Mouse (Mus musculus) gastrocnemius, postnatal 10 days (tissue): ENCODE measurements around the gene Lrrc4c. TPM values are rescaled to one million over a fixed set of nuclear protein-coding genes. Genes with fewer than 3 reads are reported as not detected.

Source experiments
- DNase-seq: peaks from one replicate; pipeline ENCODE4 v3.0.0; 2021; ENCODE audit warnings: mixed read lengths
- total RNA-seq, 2 experiments: library from RNA; stranded (reverse); gene quantifications; 2 replicates each; pipeline ENCODE4 v1.2.3; 2021

Lrrc4c gene
- total RNA-seq, 2 experiments from 2014 or later, result 0.93 to 1.3 TPM

DNA sequence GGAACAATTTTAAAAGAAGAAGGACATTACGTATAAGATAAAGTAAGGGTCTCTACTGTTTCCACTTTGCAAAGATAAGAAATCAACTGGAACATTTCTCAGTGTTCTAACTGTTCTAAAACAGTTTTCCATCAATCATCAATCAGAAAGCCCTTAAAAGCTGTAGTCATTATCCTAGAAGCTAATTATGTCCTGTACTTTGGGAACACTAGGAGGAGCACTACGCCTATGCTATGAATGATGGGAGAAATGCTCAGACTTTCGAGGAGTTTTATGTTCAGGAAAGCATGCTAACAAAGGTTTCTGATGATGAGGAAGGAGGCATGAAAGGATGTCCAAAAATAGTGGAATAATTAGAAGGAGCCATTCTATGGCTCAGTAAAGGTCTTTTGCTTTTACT is 219.5 kb downstream of the Lrrc4c start:
- no peak for DNase-seq

DNA sequence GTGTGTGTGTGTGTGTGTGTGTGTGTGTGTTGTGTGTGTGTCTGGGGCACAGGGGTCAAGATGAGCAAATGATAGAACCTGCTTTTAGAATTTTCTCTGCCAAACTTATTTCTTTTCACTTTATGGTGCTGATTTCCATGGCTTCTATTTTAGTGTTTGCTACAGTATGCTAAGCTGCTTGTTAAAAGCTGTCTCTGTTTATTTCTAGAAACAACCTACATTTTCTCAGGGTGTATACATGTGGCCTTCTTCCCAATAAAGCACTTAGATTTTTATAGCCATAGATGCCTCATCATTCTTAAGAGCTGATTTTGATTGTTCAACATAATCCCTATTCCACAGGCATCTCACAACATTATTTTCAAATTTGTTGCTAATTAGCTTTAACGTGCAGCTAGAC is 229.2 kb downstream of the Lrrc4c start:
- DNase-seq, result no peak

DNA sequence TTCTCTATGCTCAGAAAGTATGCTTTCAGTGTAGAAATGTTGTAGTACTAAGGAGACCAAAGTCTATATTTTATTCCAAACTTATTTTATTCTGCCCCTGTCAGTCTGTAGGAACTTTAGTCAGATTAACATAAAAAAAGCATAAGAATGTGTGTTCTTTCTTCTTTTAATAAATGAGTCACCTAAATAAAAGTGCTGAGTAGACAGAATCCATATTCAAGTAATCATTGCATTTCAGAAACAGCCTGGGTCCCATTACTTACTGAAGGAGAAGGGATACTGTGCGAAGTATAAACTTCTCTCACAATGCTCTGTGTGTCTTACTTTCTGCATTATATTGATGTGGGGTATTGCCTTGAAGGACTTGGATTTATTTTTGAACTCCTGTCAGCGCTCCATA is 255.8 kb downstream of the Lrrc4c start:
- DNase-seq, result no peak

- no peak for DNase-seq
These were observed 259.7 kb downstream of the Lrrc4c start for GRCm38 (mm10) chr2:96577701-96578100.

DNA sequence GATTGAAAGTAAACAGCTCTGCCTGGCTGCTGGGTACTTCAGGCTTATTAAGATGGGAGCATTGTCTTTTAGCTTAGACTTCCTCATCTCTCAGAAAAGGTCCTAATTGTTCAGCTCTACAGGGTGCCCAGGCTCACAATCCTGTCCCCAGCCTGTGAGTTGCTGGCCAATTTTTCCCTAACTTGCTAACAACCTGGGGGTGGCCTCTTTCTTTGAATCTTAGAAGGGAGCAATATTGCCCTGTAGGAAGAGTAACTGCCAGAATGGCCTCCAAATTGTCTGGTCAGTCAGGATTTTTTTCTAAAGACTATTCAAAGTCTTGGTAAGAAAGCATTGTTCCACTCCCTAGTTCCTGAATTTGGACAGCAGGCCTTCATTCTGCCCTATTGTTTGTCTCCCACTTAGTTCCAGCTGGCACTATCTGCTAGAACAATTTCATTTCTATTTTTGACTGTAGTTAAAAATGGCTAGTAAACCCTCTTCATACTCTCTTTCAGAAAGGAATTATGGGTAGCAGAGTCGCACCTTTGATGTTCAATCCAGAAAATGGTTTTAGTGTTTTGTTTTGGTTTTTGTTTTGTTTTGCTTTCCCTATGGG is 262.3 kb downstream of the Lrrc4c start:
- no peak for DNase-seq

DNA sequence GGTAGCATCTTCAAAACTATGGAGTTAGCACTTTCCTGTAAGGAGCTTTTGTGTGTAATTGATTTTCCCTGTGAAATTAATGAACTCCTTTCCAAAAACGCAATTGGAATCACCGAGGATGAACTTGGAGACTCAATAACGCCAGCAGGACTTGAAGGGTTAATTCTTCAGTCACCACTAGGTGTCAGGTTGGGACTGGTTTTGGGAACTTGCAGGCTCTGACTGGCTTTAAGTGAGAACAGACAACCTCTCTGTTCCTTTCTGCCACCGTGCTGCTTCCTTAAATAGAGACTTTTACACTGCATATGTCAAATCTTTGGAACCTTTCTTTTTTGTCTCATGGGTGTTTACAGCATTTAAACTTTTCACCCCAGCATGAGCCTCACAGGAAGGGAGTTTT is 267.7 kb downstream of the Lrrc4c start:
- peak; percentile 4 for DNase-seq

GRCm38 (mm10) chr2:96604801-96605200 is 286.8 kb downstream of the Lrrc4c start:
- DNase-seq, result no peak

DNA sequence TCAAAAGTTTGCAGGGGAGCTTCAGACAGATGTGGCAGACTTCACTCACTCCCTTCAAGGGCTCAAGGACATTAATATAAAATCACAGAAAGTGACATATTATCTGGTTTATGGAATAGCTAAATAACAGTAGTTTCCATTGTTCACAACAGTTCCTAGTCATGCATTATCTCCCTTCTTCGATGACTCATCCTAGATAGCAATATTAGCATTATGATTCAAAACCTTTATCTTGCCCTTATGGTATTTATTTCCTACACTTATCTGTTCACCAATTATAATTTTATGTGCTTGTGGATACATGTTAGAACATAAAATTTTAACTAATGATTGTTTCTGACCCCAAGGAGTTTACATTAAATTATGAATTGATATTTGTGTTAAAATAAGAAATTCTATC is 296.2 kb downstream of the Lrrc4c start:
- DNase-seq, result no peak

DNA sequence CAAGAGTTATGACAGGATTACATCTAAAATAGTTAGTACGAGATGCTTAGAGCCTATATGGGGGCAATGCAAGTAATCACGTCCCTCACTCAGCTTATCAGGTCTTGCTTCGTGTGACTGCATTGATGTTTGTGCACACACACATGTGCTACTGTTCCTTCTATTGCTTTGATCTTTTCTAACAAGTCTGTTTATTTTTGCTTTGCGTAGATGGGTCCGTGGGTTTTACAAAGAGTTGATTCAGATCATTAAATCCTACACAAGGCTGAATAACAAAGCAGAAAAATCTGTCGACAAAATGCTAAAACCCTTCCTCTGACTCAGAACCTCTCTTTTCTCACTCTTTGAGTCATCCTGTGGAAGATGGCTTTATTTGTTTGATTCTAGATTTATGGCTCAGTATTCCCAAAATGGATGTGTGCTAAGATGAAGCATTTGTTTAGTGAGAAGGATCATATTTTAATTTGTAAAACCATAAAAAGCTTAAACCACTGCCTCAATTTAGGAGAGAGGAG is 300.8 kb downstream of the Lrrc4c start:
- no peak for DNase-seq

GRCm38 (mm10) chr2:96667113-96667512 is 349.1 kb downstream of the Lrrc4c start:
- no peak for DNase-seq

GRCm38 (mm10) chr2:96681806-96682205 is 363.8 kb downstream of the Lrrc4c start:
- DNase-seq, result no peak

- no peak for DNase-seq
These were observed 367.4 kb downstream of the Lrrc4c start for GRCm38 (mm10) chr2:96685328-96685727.

GRCm38 (mm10) chr2:96705004-96705403 is 387.0 kb downstream of the Lrrc4c start:
- no peak for DNase-seq

- no peak for DNase-seq
These were observed 389.9 kb downstream of the Lrrc4c start for GRCm38 (mm10) chr2:96707772-96708350.

DNA sequence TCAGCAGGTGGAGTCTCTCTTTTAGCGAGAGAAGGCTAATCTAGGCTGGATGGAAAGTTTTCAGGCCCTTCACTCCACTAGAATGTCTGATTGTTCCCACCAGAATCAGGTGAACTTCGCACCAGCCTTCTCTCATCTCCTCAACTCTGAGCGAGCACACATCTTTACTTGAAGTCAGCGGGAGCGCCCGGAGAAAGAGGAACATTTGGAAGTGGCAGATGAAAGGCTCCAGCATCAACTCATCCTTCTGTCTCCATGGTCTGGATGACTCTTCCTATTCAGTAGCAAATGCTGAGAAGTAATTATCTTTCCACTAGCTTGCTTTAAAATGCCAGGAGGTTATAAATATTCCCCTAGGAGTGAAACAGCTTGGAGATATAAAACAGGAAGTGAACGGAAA is 396.6 kb downstream of the Lrrc4c start:
- no peak for DNase-seq

GRCm38 (mm10) chr2:96717353-96717752 is 399.4 kb downstream of the Lrrc4c start:
- DNase-seq, result no peak

- no peak for DNase-seq
These were observed 405.4 kb downstream of the Lrrc4c start for GRCm38 (mm10) chr2:96723395-96723794.

DNA sequence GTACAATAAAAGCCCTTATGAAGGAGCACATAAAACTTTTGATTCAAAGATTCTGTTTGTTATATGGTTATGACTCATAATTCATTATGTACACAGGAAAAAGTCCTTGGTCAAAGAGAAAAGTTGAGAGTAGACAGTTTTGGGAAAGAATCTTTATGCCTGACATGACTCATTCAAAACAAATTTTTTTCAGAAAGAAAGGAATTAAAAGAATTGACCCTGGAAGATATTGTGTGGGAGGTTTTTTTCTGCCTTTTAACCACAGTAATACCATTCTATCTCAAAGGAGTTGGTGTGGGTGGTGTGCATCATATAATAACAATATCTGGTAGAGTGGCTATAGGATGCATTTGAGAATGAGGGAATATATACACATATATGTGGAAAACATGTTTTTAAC is 418.1 kb downstream of the Lrrc4c start:
- DNase-seq, result no peak

DNA sequence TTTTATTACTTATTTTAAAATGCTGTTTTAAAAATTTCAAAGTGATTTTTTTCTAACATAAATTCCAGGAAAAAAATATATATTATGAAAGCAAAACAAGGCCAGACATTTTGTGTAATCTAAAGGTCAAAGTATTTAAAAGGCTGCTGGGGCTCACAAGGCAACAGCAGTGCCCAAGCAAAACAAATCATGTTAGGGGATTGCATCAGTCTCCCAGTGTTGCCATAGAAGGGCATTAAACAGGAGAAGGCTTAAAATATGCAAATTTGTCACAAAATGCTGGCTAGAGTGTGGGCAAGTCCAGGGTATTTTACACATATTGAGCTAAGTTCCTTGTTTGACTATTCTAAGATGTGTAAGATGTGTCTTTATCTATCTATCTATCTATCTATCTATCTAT is 437.1 kb downstream of the Lrrc4c start:
- no peak for DNase-seq

DNA sequence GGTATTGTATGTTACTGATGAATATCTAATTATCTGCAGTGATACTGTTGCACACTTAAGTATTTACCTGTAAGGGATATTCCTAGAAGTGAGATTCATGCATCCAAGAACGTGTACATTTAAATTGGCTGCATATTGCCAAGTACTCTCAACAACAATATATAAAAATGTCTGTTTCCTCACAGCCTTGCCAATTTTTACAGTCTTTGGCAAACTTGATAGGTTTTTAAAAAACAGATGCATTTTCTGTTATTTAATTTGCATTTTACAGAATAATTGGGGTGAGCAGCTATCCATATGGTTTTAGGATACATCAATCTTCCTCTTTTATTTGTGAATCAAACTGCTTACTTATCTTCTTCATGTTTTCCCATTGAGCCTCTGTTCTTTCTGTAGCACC is 439.7 kb downstream of the Lrrc4c start:
- no peak for DNase-seq

DNA sequence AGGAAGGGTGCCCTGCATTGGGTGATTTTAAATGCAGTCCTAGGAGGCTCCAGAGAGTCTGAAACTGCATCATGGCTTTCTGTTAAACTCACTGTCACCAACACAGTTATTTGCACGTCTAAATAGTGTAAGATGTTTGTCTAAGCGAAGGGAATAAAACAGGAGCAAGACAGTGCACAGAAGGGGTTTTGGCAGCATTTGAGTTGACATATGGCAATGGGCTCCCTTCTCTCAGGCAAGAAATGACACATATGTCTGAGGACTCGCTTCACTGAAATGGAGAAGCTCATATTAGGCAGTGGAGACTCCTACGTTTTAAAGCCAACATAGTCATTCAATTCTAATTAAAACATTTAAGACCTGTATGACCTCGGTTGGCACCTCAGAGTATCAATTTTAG is 445.6 kb downstream of the Lrrc4c start:
- no peak for DNase-seq

DNA sequence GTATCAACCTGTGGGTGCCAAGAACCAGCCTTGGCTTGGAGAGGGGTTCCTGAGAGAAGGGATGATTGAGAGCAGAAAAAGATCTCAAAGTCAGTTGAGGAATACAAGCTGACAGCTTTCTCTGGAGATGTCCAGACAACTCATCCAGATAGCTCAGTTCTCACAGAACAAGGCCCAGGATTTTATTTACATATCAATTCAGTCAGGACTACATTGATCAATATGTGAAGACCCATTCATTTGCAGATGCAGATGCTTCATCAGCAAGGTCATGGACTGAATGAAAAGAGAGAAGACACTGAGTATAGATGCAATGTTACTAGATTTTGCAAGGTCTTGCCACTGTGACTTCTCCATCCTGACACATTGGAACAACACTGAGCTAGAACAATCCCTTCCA is 457.4 kb downstream of the Lrrc4c start:
- DNase-seq, result no peak

DNA sequence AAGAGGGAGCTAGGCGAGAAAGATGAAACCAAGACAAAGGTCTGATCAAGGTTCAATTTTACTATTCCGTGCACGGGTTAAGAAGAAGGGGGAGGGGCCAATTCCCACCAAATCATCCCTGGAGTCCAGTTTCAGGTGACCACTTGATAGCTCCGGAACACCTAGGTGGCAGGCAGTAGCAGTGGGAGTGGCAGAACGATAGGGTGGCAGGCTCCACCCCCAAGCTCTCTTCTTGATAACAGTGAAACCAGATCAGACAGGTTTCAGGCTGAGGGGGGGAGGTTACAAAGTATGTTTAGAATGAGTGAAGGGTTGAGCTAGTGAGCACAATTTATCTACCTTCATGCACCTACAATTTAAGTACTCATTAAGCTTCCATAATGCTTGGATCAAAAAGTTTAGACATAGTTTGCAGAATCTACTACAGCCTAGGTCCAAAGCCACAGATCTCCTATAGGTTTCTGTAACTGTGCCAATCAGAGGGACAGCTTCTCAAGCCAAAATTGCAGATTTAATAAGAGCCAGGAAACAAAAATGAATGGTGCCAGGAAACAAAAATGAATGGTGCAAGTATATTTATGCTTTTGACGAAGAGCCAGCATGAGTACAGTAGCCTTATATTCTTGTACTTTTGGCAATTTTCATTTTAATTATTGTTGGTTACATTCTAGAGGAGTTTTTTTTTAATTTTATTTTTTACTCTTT is 478.9 kb downstream of the Lrrc4c start:
- DNase-seq, result no peak
